Mouse (Mus musculus) intestine, postnatal 0 days (tissue): Measurements from ENCODE around the gene Tmem11. TPM values are rescaled to one million over a fixed set of nuclear protein-coding genes. Genes with fewer than 3 reads are reported as not detected.

Source experiments
- ATAC-seq: fragments of 200-750 bp; cut with Nextera tagmentation; 2 replicates; pipeline ENCODE4 v1.8.0; 2017; ENCODE audit warnings: mild to moderate bottlenecking, moderate TSS enrichment, moderate library complexity
- H3K27ac ChIP-seq: fragments of 300-500 bp; sonication (generic); 2 replicates; pipeline ENCODE4 v1.5.1; 2014; ENCODE audit warnings: mild to moderate bottlenecking, low read depth, low read length, moderate library complexity
- H3K27me3 ChIP-seq: fragments of 300-500 bp; sonication (generic); replicated peaks from 2 replicates; pipeline ENCODE4 v1.6.1; 2014; ENCODE audit warnings: low read length, mixed read lengths; ENCODE audit not compliant: control insufficient read depth, insufficient read depth
- H3K36me3 ChIP-seq: fragments of 300-500 bp; sonication (generic); 2 replicates; pipeline ENCODE4 v1.6.1; 2014; ENCODE audit warnings: mild to moderate bottlenecking, moderate library complexity; ENCODE audit not compliant: control insufficient read depth, insufficient read depth
- H3K4me1 ChIP-seq: fragments of 300-500 bp; sonication (generic); replicated peaks from 2 replicates; pipeline ENCODE4 v1.6.1; 2014; ENCODE audit warnings: antibody characterized with exemption, low read length, mixed read lengths; ENCODE audit not compliant: control insufficient read depth, insufficient read depth
- H3K4me2 ChIP-seq: fragments of 300-500 bp; sonication (generic); replicated peaks from 2 replicates; pipeline ENCODE4 v1.6.1; 2014; ENCODE audit warnings: low read depth, mild to moderate bottlenecking, moderate library complexity
- H3K4me3 ChIP-seq: fragments of 300-500 bp; sonication (generic); 2 replicates; pipeline ENCODE4 v1.5.1; 2014; ENCODE audit warnings: low read depth, low read length
- H3K9ac ChIP-seq: fragments of 300-500 bp; sonication (generic); 2 replicates; pipeline ENCODE4 v1.6.1; 2014; ENCODE audit warnings: mild to moderate bottlenecking, low read depth, low read length
- H3K9me3 ChIP-seq: fragments of 300-500 bp; sonication (generic); 2 replicates; pipeline ENCODE4 v1.6.1; 2016; ENCODE audit warnings: mixed run types; ENCODE audit not compliant: control insufficient read depth
- CTCF ChIP-seq: sonication (generic); IDR thresholded peaks from 2 replicates; pipeline ENCODE4 v1.5.1; 2016; ENCODE audit warnings: low read depth, mild to moderate bottlenecking, control low read depth, antibody characterized with exemption, moderate library complexity
- WGBS: fragments of 180-500 bp; shearing (Covaris S2); extraction: QIAGEN DNeasy Blood & Tissue Kit; methylation state at CpG from one replicate; pipeline ENCODE4 v1.1.7; 2014; 5-methylcytosine and 5-hydroxymethylcytosine counted together
- polyA plus RNA-seq: library from polyadenylated mRNA; unstranded; fragments of >200 nt; fragmentation: Nextera tagmentation; extraction: Ambion mirVana; gene quantifications from 2 replicates; pipeline ENCODE4 v1.2.1, GENCODE M21; 2015

Tmem11 gene
- polyA plus RNA-seq, 1 experiment from 2014 or later, result 34.6 TPM

- Histone ChIP-seq H3K4me2 (no peak overlapping the region), H3K27ac (no peak overlapping the region), H3K9ac (no peak overlapping the region), H3K9me3 (no peaks in the 10 kb centered on the region), H3K27me3 (no peaks in the 10 kb centered on the region), H3K4me3 (no peak overlapping the region), H3K4me1 (no peaks in the 10 kb centered on the region), H3K36me3 (peaks cover 45% of the 10 kb centered on the region)
- ATAC-seq, result no peak
- WGBS, result 66% methylated on average over 5 of the region's 5 CpGs
- no peak for TF ChIP-seq CTCF
These were observed 33.7 kb downstream of the Tmem11 start for GRCm38 (mm10) chr11:60845415-60845814.

GRCm38 (mm10) chr11:60843412-60843811 lies 35.7 kb downstream of the Tmem11 start:
- TF ChIP-seq CTCF, result no peak
- Histone ChIP-seq H3K9me3 (no peaks in the 10 kb centered on the region), H3K27me3 (no peaks in the 10 kb centered on the region), H3K4me2 (no peak overlapping the region), H3K9ac (no peak overlapping the region), H3K36me3 (peaks cover 32% of the 10 kb centered on the region), H3K4me3 (no peak overlapping the region), H3K4me1 (no peaks in the 10 kb centered on the region), H3K27ac (no peak overlapping the region)
- WGBS, result 84% methylated on average over 5 of the region's 5 CpGs
- no peak for ATAC-seq

DNA sequence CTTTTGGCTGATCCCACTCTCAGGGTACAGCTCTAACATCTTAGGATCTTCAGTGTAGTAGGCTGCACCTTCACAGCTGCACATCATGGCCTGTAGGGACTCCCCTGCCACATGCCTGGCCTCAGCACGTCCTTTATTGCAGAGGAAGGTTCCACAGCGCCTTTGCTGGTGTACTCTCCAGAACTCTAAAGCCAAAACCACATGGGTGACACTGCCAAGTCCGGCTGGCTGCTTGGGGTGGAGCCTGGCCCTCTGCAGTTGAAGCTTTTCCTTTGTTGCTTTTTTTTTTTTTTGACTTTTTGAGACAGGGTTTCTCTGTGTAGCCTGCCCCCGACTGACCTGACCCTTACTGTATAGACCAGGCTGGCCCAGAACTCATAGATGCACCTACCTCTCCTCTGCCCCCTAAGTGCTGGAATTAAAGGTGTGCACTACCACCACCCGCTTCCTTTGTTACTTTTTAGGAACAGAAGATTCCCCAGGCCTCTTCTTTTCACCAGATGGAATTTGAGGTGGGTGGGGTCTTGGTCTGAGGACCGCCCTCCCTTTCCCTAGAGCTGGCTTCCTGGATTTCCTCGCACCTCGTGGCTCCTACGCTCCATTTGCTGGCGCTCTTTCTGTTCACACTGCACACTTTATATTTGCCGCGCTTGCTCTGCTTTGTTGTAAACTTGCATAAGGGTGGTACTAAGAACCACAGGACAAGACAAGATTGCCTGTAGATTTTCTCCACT lies 37.4 kb downstream of the Tmem11 start:
- Histone ChIP-seq H3K27ac (no peak overlapping the region), H3K9ac (no peak overlapping the region), H3K4me1 (no peaks in the 10 kb centered on the region; the same call in 1 of the 2 replicates), H3K27me3 (no peaks in the 10 kb centered on the region), H3K4me3 (no peak overlapping the region), H3K36me3 (peaks cover 18% of the 10 kb centered on the region), H3K4me2 (no peak overlapping the region), H3K9me3 (no peaks in the 10 kb centered on the region)
- ATAC-seq, result no peak
- TF ChIP-seq CTCF, result no peak
- WGBS, result 79% methylated on average over 12 of the region's 12 CpGs

DNA sequence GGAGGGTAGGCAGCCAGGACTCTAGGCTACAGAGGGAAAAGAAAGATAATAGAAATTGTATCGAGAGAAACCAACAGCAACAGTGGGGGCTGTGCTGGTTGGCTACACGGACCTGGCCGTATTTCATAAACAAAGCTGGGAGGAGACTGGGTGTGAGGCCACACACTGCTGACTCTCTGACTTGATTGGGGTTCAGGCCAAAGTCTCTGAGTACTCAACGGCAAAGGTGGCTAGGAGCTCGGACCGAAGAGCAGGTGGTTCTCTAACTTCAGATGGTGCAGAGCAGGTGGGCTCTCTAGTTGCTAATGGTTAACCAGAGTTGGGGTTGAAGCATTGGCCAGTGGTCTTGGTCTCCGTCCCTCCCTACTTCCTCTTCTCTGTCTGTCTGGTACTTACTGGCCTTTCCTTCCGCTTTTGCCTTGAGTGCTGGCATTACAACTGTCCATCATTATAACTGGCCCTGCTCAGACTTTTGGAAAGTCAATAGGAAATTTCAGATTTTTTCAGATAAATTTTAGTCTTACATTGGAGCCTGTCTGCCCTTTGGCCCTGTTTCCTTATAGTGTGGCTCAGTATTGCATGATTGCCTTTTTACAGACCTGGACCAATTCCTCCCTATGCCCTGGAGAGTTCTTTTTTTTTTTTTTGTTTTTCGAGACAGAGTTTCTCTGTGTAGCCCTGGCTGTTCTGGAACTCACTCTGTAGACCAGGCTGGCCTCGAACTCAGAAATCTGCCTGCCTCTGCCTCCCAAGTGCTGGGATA lies 41.2 kb downstream of the Tmem11 start:
- 44% methylated on average over 10 of the region's 10 CpGs for WGBS
- no peaks in the 10 kb centered on the region for H3K27me3 ChIP-seq
- H3K9me3 ChIP-seq, result no peaks in the 10 kb centered on the region
- TF ChIP-seq CTCF, result no peak
- 0 out of 2 replicates have a peak, but pooled peaks cover 3% of the 10 kb centered on the region for H3K36me3 ChIP-seq
- ATAC-seq, result peak; percentile 82
- no peak overlapping the region; the same call in 1 of the 2 replicates for H3K9ac ChIP-seq
- peak overlapping the region; percentile 52 for H3K4me2 ChIP-seq
- no peaks in the 10 kb centered on the region; the same call in 1 of the 2 replicates for H3K4me1 ChIP-seq
- H3K4me3 ChIP-seq, result peak overlapping the region; percentile 26; the same call in 1 of the 2 replicates
- peak overlapping the region; percentile 88 for H3K27ac ChIP-seq

- no peak for TF ChIP-seq CTCF
- H3K4me3 ChIP-seq, result no peak overlapping the region
- WGBS, result 92% methylated on average over 6 of the region's 6 CpGs
- no peaks in the 10 kb centered on the region for H3K9me3 ChIP-seq
- H3K27ac ChIP-seq, result peak overlapping the region; percentile 22; the same call in 1 of the 2 replicates
- H3K4me1 ChIP-seq, result no peaks in the 10 kb centered on the region; the same call in 1 of the 2 replicates
- peak overlapping the region; percentile 52; the same call in 1 of the 2 replicates for H3K4me2 ChIP-seq
- H3K36me3 ChIP-seq, result 0 out of 2 replicates have a peak, but pooled peaks cover 3% of the 10 kb centered on the region
- no peak for ATAC-seq
- no peaks in the 10 kb centered on the region for H3K27me3 ChIP-seq
- H3K9ac ChIP-seq, result no peak overlapping the region
These were observed 42.2 kb downstream of the Tmem11 start for GRCm38 (mm10) chr11:60836897-60837296.

- no peak for TF ChIP-seq CTCF
- WGBS, result under 1% methylated on average over 34 of the region's 34 CpGs
- no peaks in the 10 kb centered on the region for H3K9me3 ChIP-seq
- no peaks in the 10 kb centered on the region for H3K27me3 ChIP-seq
- peak within 1 kb of the TSS; percentile 47 for H3K27ac ChIP-seq
- H3K4me3 ChIP-seq, result peak within 1 kb of the TSS; percentile 75
- ATAC-seq, result peak; percentile 96
- peaks cover 7% of the 10 kb centered on the region for H3K4me1 ChIP-seq
- 0 out of 2 replicates have a peak, but pooled peaks cover 1% of the 10 kb centered on the region for H3K36me3 ChIP-seq
- H3K9ac ChIP-seq, result peak within 1 kb of the TSS; percentile 62
- H3K4me2 ChIP-seq, result peak within 1 kb of the TSS; percentile 90
These were observed 48.5 kb downstream of the Tmem11 start, which contains the start of gene Dhrs7b for GRCm38 (mm10) chr11:60830433-60831052. Gene Dhrs7b, plus strand, starts transcription at chr11:60830631.
